Mouse (Mus musculus) myocyte (in vitro differentiated cells): Measurements from ENCODE around the gene Ryr1.

Experiments used
- E2F4 ChIP-seq: IDR thresholded peaks from one replicate; pipeline ENCODE4 v1.6.1; 2011; ENCODE audit warnings: mild to moderate bottlenecking, control low read depth, moderate library complexity; ENCODE audit not compliant: insufficient read depth
- MAX ChIP-seq: IDR thresholded peaks from one replicate; pipeline ENCODE4 v1.6.1; 2011; ENCODE audit warnings: low read depth, mild to moderate bottlenecking, control low read depth
- MYOD1 ChIP-seq, 3 experiments: IDR thresholded peaks; one replicate each; pipeline ENCODE4 v1.6.1; 2011; ENCODE audit warnings: control low read depth in 2 of 3, low read depth in 2 of 3, mild to moderate bottlenecking in 2 of 3, moderate library complexity in 1 of 3; ENCODE audit not compliant: insufficient read length in 2 of 3, control insufficient read depth in 1 of 3
- MYOG ChIP-seq, 3 experiments: IDR thresholded peaks; one replicate each; pipeline ENCODE4 v1.6.1; 2011; ENCODE audit warnings: control low read depth in 2 of 3, low read depth in 2 of 3, mild to moderate bottlenecking in 2 of 3; ENCODE audit not compliant: insufficient read length in 2 of 3, control insufficient read depth in 1 of 3, insufficient read depth in 1 of 3
- POLR2A ChIP-seq: IDR thresholded peaks from one replicate; pipeline ENCODE4 v1.6.1; 2011; ENCODE audit warnings: low read depth, mild to moderate bottlenecking, control low read depth, moderate library complexity; ENCODE audit not compliant: insufficient read length
- POLR2AphosphoS2 ChIP-seq: IDR thresholded peaks from one replicate; pipeline ENCODE4 v1.6.1; 2011; ENCODE audit warnings: low read depth, control low read depth; ENCODE audit not compliant: insufficient read length
- TCF12 ChIP-seq: IDR thresholded peaks from one replicate; pipeline ENCODE4 v1.6.1; 2011; ENCODE audit warnings: mild to moderate bottlenecking, control low read depth; ENCODE audit not compliant: poor library complexity, insufficient read depth, severe bottlenecking
- USF1 ChIP-seq: IDR thresholded peaks from one replicate; pipeline ENCODE4 v1.6.1; 2011; ENCODE audit warnings: low read depth, mild to moderate bottlenecking, control low read depth, moderate library complexity

DNA sequence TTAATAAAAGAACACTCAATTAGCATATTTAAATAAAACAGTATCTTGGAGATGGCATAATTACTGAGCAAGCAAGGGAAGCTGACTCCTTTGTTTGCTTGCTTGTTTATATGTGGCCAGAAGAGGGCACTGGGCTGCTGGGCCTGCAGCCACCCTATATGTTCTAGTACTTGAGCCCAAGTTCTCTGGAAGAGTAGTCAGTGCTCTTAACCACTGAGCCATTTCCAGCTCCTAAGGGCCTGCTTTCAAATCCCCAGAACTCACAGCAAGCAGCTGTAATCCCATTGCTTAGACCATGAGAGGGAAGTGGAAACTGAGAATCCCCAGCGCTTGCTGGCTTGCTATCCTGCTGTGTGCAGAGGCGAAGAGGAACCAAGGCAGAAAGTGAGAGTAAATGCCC, 3.7 kb upstream of the Ryr1 start:
- TF ChIP-seq MYOD1 (IDR thresholded peaks at IDR 0.05; ENCODE audit: control insufficient read depth in 1 of 3, insufficient read length in 2 of 3, low read depth in 2 of 3): no peak
- no peak for TF ChIP-seq USF1
- TF ChIP-seq TCF12: no peak
- TF ChIP-seq POLR2A: no peak
- no peak for TF ChIP-seq POLR2AphosphoS2
- no peak for TF ChIP-seq MAX
- no peak for TF ChIP-seq E2F4
- TF ChIP-seq MYOG (IDR thresholded peaks at IDR 0.05; ENCODE audit: control insufficient read depth in 1 of 3, insufficient read depth in 1 of 3, insufficient read length in 2 of 3, low read depth in 2 of 3): no peak
